Mouse (Mus musculus) erythroblast, embryonic 14.5 days (primary cell): Measurements from ENCODE around the gene Ptpdc1. TPM values are rescaled to one million over a fixed set of nuclear protein-coding genes. Genes with fewer than 3 reads are reported as not detected.

Experiments
- H3K27me3 ChIP-seq: 2 replicates; pipeline ENCODE4 v1.6.1; 2012; ENCODE audit warnings: inconsistent platforms; ENCODE audit not compliant: control insufficient read depth
- H3K36me3 ChIP-seq: 2 replicates; pipeline ENCODE4 v1.6.1; 2012; ENCODE audit warnings: mild to moderate bottlenecking, inconsistent platforms; ENCODE audit not compliant: control insufficient read depth
- H3K4me1 ChIP-seq: 2 replicates; pipeline ENCODE4 v1.6.1; 2012; ENCODE audit warnings: inconsistent platforms; ENCODE audit not compliant: control insufficient read depth
- H3K4me3 ChIP-seq: replicated peaks from 2 replicates; pipeline ENCODE3; 2012; ENCODE audit warnings: moderate library complexity, mild to moderate bottlenecking, inconsistent platforms
- H3K9me3 ChIP-seq: 2 replicates; pipeline ENCODE4 v1.6.1; 2012; ENCODE audit warnings: low read length, inconsistent platforms, mixed read lengths; ENCODE audit not compliant: control insufficient read depth
- GATA1 ChIP-seq: IDR thresholded peaks from 2 replicates; pipeline ENCODE4 v1.6.1; 2012; ENCODE audit warnings: low read length, inconsistent platforms, mixed read lengths
- TAL1 ChIP-seq: IDR thresholded peaks from 3 replicates; pipeline ENCODE4 v1.6.1; 2012; ENCODE audit warnings: low read length, inconsistent platforms, mixed read lengths
- polyA plus RNA-seq: library from polyadenylated mRNA; stranded (reverse); fragments of >175 nt; gene quantifications from 2 replicates; pipeline ENCODE4 v1.2.3, GENCODE M21; 2012

Ptpdc1 gene
- polyA plus RNA-seq, 1 experiment: not detected

DNA sequence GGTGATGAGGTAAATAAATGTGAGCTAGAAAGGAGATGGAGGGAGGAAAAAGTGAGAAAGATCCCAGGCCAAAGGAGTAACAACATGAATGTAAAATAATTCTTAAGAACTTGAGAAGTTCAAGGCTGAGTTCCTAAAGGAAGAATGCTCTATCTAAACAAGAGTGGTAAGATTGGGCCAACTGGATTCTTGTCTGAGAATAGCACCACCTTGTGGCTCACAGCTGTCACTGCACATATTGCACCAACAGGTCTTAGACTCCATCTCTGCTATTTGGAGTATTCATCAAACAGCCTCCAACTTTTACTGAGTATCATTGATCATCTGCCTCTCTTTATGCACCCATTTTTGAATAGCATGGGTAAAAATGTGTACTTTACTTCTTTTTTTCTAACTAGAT lies 14.1 kb upstream of the Ptpdc1 start:
- H3K27me3 ChIP-seq: no peaks in the 10 kb centered on the region
- TF ChIP-seq GATA1 (no peak), TAL1 (no peak)
- H3K9me3 ChIP-seq: no peaks in the 10 kb centered on the region
- H3K36me3 ChIP-seq: no peaks in the 10 kb centered on the region
- no peak overlapping the region for H3K4me3 ChIP-seq
- no peaks in the 10 kb centered on the region for H3K4me1 ChIP-seq

DNA sequence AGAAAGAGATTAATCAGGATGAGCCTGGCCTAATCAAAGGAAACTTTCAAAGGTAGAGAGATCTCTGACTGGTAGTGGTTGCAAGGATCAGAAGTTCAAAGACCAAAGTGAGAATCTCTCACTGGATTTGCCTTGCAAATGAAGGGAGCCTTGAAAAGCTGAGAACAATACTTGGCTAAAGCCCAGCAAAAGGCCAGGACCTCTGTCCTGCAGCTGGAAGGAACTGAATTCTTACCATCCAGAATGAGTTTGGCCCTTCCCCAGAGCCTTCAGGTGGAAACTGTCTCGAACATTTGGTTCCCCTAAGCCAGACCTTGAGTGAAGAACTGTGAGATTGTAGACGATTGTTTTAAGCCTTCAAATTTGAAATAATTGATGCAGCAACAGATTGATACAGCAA lies 12.2 kb upstream of the Ptpdc1 start:
- Histone ChIP-seq H3K27me3 (no peaks in the 10 kb centered on the region), H3K9me3 (no peaks in the 10 kb centered on the region), H3K4me1 (no peaks in the 10 kb centered on the region), H3K4me3 (no peak overlapping the region), H3K36me3 (no peaks in the 10 kb centered on the region)
- TF ChIP-seq GATA1 (no peak), TAL1 (no peak)

DNA sequence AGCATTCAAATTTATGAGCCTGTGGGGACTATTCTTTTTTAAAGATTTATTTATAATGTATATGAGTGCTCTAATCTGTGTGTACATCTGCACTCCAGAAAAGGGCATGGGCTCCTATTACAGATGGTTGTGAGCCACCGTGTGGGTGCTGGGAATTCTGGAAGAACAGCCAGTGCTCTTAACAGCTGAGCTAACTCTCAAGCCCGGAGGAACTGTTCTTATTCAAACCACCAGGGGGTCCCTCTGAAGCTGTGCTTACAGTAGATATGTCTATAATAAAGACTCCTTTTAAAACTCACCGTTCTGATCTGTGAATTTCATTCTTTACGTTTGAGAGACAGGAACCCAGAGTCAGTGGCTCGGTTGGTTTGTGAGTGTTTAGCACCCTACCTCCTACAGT lies 6.2 kb upstream of the Ptpdc1 start:
- H3K9me3 ChIP-seq: no peaks in the 10 kb centered on the region
- no peak overlapping the region for H3K4me3 ChIP-seq
- TF ChIP-seq TAL1 (no peak), GATA1 (no peak)
- H3K4me1 ChIP-seq: no peaks in the 10 kb centered on the region
- no peaks in the 10 kb centered on the region for H3K36me3 ChIP-seq
- peaks cover 4% of the 10 kb centered on the region for H3K27me3 ChIP-seq

DNA sequence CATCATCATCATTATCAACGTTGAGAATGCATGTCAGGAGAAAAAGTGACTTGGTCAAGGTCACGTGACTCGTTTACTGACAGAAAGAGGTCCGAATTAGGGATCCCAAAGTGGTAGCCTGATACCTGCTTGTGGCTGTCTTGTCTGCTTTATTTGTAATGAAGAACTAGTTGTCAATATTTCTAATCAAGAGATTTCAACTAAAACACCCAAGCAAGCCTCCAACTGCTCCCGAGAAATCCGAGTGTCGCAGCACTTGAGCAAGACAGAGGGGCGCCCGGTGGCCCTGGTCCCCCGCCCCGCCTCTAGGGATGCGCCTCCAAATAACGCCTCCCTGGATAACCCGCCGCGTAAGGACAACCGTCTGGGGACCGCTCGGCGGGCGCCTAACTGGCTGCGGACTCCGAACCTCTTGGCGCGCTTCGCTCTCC lies 481 bp downstream of the Ptpdc1 start:
- H3K27me3 ChIP-seq: peaks cover 33% of the 10 kb centered on the region
- H3K36me3 ChIP-seq: no peaks in the 10 kb centered on the region
- peaks cover 8% of the 10 kb centered on the region for H3K4me1 ChIP-seq
- H3K9me3 ChIP-seq: peaks cover 4% of the 10 kb centered on the region
- TF ChIP-seq GATA1: no peak
- H3K4me3 ChIP-seq: peak overlapping the region; percentile 60

DNA sequence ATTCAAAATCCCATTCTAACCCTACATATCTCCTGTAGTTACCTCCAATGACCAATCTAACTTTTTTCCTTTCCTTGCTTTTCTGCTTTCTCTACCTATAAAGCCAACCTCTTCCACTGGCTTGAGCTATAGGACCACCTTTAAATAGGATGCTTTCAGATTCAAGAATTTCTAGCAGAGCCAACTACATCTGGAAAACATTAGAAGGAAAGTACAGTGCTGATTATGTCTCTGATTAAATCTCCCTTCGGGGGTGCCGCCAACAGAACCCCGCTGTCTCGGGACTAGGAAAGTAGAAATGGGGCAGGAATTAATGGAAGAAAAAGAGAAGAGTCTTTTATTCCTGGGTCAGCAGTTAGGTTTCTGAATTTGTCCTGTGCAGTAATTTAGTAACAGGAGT lies 6.6 kb downstream of the Ptpdc1 start:
- no peak for TF ChIP-seq GATA1
- no peak for TF ChIP-seq TAL1
- no peaks in the 10 kb centered on the region for H3K36me3 ChIP-seq
- no peaks in the 10 kb centered on the region for H3K4me1 ChIP-seq
- H3K4me3 ChIP-seq: no peak overlapping the region
- peaks cover 2% of the 10 kb centered on the region for H3K27me3 ChIP-seq
- peaks cover 20% of the 10 kb centered on the region for H3K9me3 ChIP-seq

DNA sequence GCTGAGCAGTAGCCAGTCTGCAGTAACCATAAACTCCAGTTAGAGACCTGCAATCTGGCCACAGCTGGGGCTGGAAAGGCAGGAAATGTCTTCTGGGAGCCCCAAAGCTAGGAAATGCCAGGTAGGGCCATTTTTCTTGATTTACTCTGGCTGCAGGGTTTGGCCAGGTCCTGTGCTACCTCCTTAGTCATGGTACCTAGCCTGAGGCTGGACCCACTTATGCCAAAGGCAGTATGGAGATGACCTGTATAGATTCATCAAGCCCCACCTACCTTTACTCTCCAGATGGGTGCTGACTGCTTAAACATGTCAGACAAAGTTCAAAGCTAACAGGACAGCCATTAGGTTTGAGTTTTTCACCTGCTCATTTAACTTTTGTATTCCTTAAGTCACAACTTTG lies 7.7 kb downstream of the Ptpdc1 start:
- Histone ChIP-seq H3K4me3 (no peak overlapping the region), H3K9me3 (peaks cover 20% of the 10 kb centered on the region), H3K27me3 (no peaks in the 10 kb centered on the region; the same call in none of the 2 replicates), H3K36me3 (no peaks in the 10 kb centered on the region), H3K4me1 (no peaks in the 10 kb centered on the region)
- TF ChIP-seq TAL1: no peak
- no peak for TF ChIP-seq GATA1

DNA sequence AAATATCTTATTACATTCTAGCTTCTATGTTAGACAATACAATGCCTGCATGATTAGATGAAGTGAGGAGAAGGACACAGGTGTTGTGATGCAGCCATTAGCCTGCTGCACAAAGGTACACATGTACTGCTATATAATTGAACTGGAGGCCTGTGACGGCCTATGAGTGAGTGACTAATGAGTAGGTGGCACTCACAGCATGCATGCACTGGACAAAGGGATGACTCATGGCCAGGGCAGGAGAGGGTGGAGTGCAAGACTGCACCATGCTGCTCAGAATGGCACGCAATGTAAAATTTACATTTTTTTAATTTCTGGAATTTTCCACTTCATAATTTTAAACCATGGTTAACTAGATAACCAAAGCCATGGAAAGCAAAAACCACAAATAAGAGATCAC lies 10.9 kb downstream of the Ptpdc1 start:
- Histone ChIP-seq H3K9me3 (peaks cover 20% of the 10 kb centered on the region), H3K36me3 (no peaks in the 10 kb centered on the region), H3K4me1 (no peaks in the 10 kb centered on the region), H3K4me3 (no peak overlapping the region), H3K27me3 (no peaks in the 10 kb centered on the region; the same call in 1 of the 2 replicates)
- TF ChIP-seq GATA1 (no peak), TAL1 (no peak)

DNA sequence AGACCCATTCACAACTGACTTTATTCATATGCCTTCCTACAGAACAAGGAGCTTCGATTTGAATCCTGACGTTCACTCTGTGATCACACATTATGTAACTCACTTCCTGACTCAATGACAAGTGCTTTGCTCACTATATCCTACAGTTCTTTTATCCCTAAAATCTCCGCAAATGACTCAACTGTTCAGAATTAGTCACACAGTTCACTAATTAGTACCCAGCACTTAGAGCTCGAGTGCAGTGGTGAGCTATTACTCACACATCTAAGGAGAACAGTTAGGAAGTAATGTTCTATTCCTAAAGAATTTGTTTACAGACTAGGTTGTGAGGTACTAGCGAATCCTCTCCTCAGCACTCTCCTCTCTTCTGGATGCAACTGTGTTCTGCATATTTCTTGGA lies 16.4 kb downstream of the Ptpdc1 start:
- Histone ChIP-seq H3K36me3 (no peaks in the 10 kb centered on the region), H3K4me1 (no peaks in the 10 kb centered on the region), H3K27me3 (no peaks in the 10 kb centered on the region), H3K4me3 (no peak overlapping the region), H3K9me3 (peaks cover 2% of the 10 kb centered on the region; the same call in 1 of the 2 replicates)
- no peak for TF ChIP-seq TAL1
- no peak for TF ChIP-seq GATA1

DNA sequence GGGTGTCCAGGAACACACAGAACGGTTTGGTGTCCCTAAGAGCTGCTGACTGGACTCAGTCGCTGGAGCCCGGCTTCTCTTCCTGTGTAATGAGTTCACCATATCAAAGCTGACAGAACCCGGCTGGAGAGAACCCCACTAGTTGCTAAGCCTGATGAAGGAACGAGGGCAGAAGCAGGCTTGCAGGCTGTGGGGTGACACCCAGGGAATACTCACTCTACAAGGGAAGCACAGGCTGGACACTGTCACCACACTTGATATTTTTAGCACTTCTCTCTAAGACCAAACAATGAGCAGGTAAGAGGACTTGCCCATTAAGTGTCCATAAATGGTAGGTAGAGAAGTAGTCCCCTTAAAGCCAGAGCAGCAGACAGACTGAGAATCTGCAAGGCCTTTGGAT lies 20.9 kb downstream of the Ptpdc1 start:
- no peaks in the 10 kb centered on the region for H3K27me3 ChIP-seq
- H3K9me3 ChIP-seq: no peaks in the 10 kb centered on the region
- no peaks in the 10 kb centered on the region for H3K4me1 ChIP-seq
- H3K4me3 ChIP-seq: no peak overlapping the region
- no peaks in the 10 kb centered on the region for H3K36me3 ChIP-seq
- TF ChIP-seq GATA1: no peak
- TF ChIP-seq TAL1: no peak

DNA sequence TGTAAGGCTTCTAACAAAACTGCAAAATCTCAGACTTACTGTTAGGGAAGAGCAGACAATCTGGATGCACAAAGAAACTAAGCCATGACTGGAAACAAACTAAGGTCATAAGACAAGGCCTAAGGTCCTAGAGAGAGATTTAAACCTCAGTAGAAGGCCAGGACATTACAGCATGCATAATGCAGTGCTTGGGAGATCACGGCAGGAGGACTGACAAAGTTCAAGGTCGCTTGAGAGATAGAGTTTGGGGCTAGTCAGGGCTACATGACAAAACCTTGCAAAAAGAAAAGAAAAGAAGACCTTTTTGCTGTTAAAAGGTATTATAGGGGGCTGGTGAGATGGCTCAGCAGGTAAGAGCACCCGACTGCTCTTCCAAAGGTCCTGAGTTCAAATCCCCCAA lies 22.2 kb downstream of the Ptpdc1 start:
- TF ChIP-seq GATA1: no peak
- TF ChIP-seq TAL1: no peak
- Histone ChIP-seq H3K27me3 (no peaks in the 10 kb centered on the region), H3K4me3 (no peak overlapping the region)

More for the DNA sequence above, 22.2 kb downstream of the Ptpdc1 start:
- no peaks in the 10 kb centered on the region for H3K9me3 ChIP-seq
- no peaks in the 10 kb centered on the region for H3K36me3 ChIP-seq
- H3K4me1 ChIP-seq: no peaks in the 10 kb centered on the region
